Comparison of ENCODE assay signal across 27 mouse cellular contexts in genomic region chr2:24443256-24443790, GRCm38 (mm10). TPM values are rescaled to one million over a fixed set of nuclear protein-coding genes. Genes with fewer than 3 reads are reported as not detected.
A peak's percentile ranks its signal among the peaks of the same experiment; 100 is the strongest.
DNase-seq lines count a peak whose midpoint lies in the region; ATAC-seq lines count a peak whose summit lies in the region.
"Had no signal": no experiment of that assay in that cellular context is flagged by ENCODE, and none has a peak within 500 bp of the region (broad histone marks: within the 10 kb centered on the region; RNA-seq: fewer than 3 reads in every experiment).

No protein-coding gene starts in this region.

- no peaks in the 10 kb centered on the region for H3K9me3 ChIP-seq in kidney, embryonic 16.5 days (ENCODE audit: low read length)
- H3K9me3 ChIP-seq: embryonic facial prominence, embryonic 10.5 days; forebrain, embryonic 13.5 days; heart, embryonic 10.5 days; hindbrain, embryonic 13.5 days; intestine, embryonic 15.5 days had no signal

- no peak for ATAC-seq in kidney, embryonic 16.5 days (ENCODE audit: low FRiP score, low TSS enrichment)
- ATAC-seq: hindbrain, postnatal 0 days; intestine, embryonic 15.5 days; Patski had no signal

- H3K27me3 ChIP-seq in kidney, embryonic 16.5 days (ENCODE audit: insufficient read depth, low read length): no peaks in the 10 kb centered on the region
- H3K27me3 ChIP-seq: CH12.LX; hindbrain, embryonic 13.5 days; intestine, embryonic 15.5 days; Patski had no signal

- peak; percentile 64 for DNase-seq in kidney, adult 11 months
- DNase-seq in kidney, adult 18-20 months: no peak
- DNase-seq in kidney, postnatal 10 days: no peak
- peak; percentile 70 for DNase-seq in R1 (ENCODE audit: low read depth, low spot score)
- DNase-seq in kidney, postnatal 36 days: peak; percentile 58 to 62
- DNase-seq in lung, postnatal 25 days (ENCODE audit: low spot score): no peak
- no peak for DNase-seq in layer of hippocampus, postnatal 10 days (ENCODE audit: low spot score in 2 of 2)
- DNase-seq: adrenal gland, postnatal 10 days; cerebellum, adult 11 months; cerebellum, adult 8-10 months; cerebellum, postnatal 14 days; gastrocnemius, postnatal 36 days; heart, adult 18-20 months; heart, postnatal 14 days had no signal

- 57% methylated on average over 3 of the region's 3 CpGs for WGBS in kidney, embryonic 16.5 days

- no peak overlapping the region for H3K4me3 ChIP-seq in kidney, embryonic 16.5 days (ENCODE audit: low read length)
- H3K4me3 ChIP-seq: embryonic facial prominence, embryonic 10.5 days; forebrain, embryonic 13.5 days; heart, embryonic 10.5 days; hindbrain, embryonic 13.5 days; intestine, embryonic 15.5 days had no signal

- H3K4me2 ChIP-seq in kidney, embryonic 16.5 days (replicated peaks; ENCODE audit: low read depth, low read length): no peak overlapping the region
- H3K4me2 ChIP-seq: forebrain, embryonic 13.5 days; hindbrain, embryonic 13.5 days; intestine, embryonic 15.5 days had no signal

- H3K9ac ChIP-seq in kidney, embryonic 16.5 days (replicated peaks; ENCODE audit: low read length): no peak overlapping the region
- H3K9ac ChIP-seq: forebrain, embryonic 13.5 days; hindbrain, embryonic 13.5 days; intestine, embryonic 15.5 days had no signal

- peaks cover 45% of the 10 kb centered on the region for H3K36me3 ChIP-seq in kidney, embryonic 16.5 days (ENCODE audit: insufficient read depth, low read length)
- H3K36me3 ChIP-seq: embryonic facial prominence, embryonic 10.5 days; heart, embryonic 10.5 days; hindbrain, embryonic 13.5 days; intestine, embryonic 15.5 days had no signal

- H3K4me1 ChIP-seq in kidney, embryonic 16.5 days (ENCODE audit: insufficient read depth, low read length): peaks cover 12% of the 10 kb centered on the region
- H3K4me1 ChIP-seq: heart, embryonic 10.5 days; hindbrain, embryonic 13.5 days; intestine, embryonic 15.5 days had no signal

- H3K27ac ChIP-seq in kidney, embryonic 16.5 days (ENCODE audit: low read length): 0 out of 2 replicates have a peak overlapping the region, but pooled peaks have one; percentile 1
- H3K27ac ChIP-seq: embryonic facial prominence, embryonic 10.5 days; forebrain, embryonic 13.5 days; heart, embryonic 10.5 days; hindbrain, embryonic 13.5 days; hindbrain, postnatal 0 days; intestine, embryonic 15.5 days had no signal

RNA-seq across cellular contexts. Expression of gene Pax8, which starts 32.1 kb away (rescaled TPM):
- 134 and 160 TPM in 2 replicates for polyA plus RNA-seq in kidney, embryonic 16.5 days (2015; fragmentation: Nextera tagmentation; extraction: Ambion mirVana)
- not detected for total RNA-seq in layer of hippocampus, postnatal 10 days (2021)
- total RNA-seq: adrenal gland, postnatal 10 days; gastrocnemius, adult 8-10 months; gastrocnemius, postnatal 36 days; heart, adult 18-20 months; heart, postnatal 14 days; hematopoietic stem cell, adult 5-6 weeks had no signal
- polyA plus RNA-seq: cortical plate, adult 2 months; heart, embryonic 14.5 days had no signal

Comparison
In these comparisons a context has a peak if more than half of its experiments do, and no peak if none do; other contexts are left out.
1. DNase-seq: peak in kidney, adult 11 months (single experiment), R1 (single experiment) and kidney, postnatal 36 days (2 of 2); none in kidney, adult 18-20 months (single experiment), kidney, postnatal 10 days (single experiment), lung, postnatal 25 days (single experiment) and layer of hippocampus, postnatal 10 days (0 of 2).